Mouse (Mus musculus): ENCODE measurements around the gene Ccnh.

DNA sequence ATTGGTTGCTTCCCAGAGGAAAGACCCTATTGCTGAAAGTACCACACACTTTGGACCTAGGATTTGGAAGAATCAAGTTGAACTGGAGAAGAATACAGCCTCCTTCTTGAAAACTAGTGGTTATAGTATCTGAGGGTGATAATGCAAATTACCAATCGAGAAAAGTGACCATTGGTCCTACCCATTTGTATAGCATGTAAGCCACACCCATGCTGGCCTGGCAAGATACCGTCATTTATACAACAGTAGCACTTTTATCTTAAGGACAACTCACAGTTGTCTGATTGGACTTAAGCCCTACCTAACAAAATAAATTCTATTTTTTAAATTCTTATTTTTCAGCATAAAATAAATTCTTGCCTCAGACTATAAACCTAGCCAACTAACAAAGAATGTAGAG, 29.2 kb upstream of the Ccnh start:
- no peak for TF ChIP-seq CTCF (IDR thresholded peaks at IDR 0.05; ENCODE audit: control insufficient read depth, insufficient read depth, insufficient replicate concordance, low read depth, low read length)
- TF ChIP-seq POLR2A (IDR thresholded peaks at IDR 0.05; ENCODE audit: control insufficient read depth, low read depth, low read length) = no peak
